Mouse (Mus musculus): ENCODE results near the gene Becn1. TPM values are rescaled to one million over a fixed set of nuclear protein-coding genes. Genes with fewer than 3 reads are reported as not detected.

Gene Becn1
- total and polyA plus RNA-seq, 2 experiments from 2014 or later, result 95.3 to 145 TPM

GRCm38 (mm10) chr11:101253613-101254389, 48.3 kb downstream of the Becn1 start, which contains the start of gene Vps25:
TSS of gene Vps25 (plus strand) at chr11:101253707.
- no peaks in the 10 kb centered on the region for H3K9me3 ChIP-seq (ENCODE audit: low read length)
- H3K4me2 ChIP-seq (ENCODE audit: low read depth, low read length), result peak within 1 kb of the TSS; percentile 97
- TF ChIP-seq CTCF (IDR thresholded peaks at IDR 0.05; ENCODE audit: low read depth), result peak; percentile 32; the same call in 1 of the 2 replicates
- DNase-seq (ENCODE audit: low spot score), result peak; percentile 93
- peak; percentile 92 for ATAC-seq
- peak within 1 kb of the TSS; percentile 62 for H3K4me3 ChIP-seq (ENCODE audit: low read length)
- peak within 1 kb of the TSS; percentile 86 for H3K27ac ChIP-seq
- H3K36me3 ChIP-seq (ENCODE audit: insufficient read depth, low read length), result peaks cover 9% of the 10 kb centered on the region; the same call in 1 of the 2 replicates
- H3K4me1 ChIP-seq (ENCODE audit: insufficient read depth, low read length), result peaks cover 10% of the 10 kb centered on the region
- H3K27me3 ChIP-seq (ENCODE audit: insufficient read depth, low read length), result no peaks in the 10 kb centered on the region
- WGBS, result under 1% methylated on average over 40 of the region's 40 CpGs
- peak within 1 kb of the TSS; percentile 71 for H3K9ac ChIP-seq (replicated peaks; ENCODE audit: low read length)

- 10% methylated on average over 7 of the region's 7 CpGs for WGBS
- ATAC-seq (no peak), DNase-seq (ENCODE audit: low spot score) (no peak)
- TF ChIP-seq CTCF (IDR thresholded peaks at IDR 0.05; ENCODE audit: low read depth), result no peak
- Histone ChIP-seq H3K4me2 (ENCODE audit: low read depth, low read length) (peak overlapping the region; percentile 97), H3K27me3 (ENCODE audit: insufficient read depth, low read length) (no peaks in the 10 kb centered on the region), H3K36me3 (ENCODE audit: insufficient read depth, low read length) (0 out of 2 replicates have a peak, but pooled peaks cover 3% of the 10 kb centered on the region), H3K4me1 (ENCODE audit: insufficient read depth, low read length) (peaks cover 10% of the 10 kb centered on the region), H3K9ac (replicated peaks; ENCODE audit: low read length) (peak overlapping the region; percentile 71), H3K27ac (peak overlapping the region; percentile 86; the same call in 1 of the 2 replicates), H3K4me3 (ENCODE audit: low read length) (peak overlapping the region; percentile 62), H3K9me3 (ENCODE audit: low read length) (no peaks in the 10 kb centered on the region)
Observed at GRCm38 (mm10) chr11:101252941-101253340, 49.1 kb downstream of the Becn1 start.

GRCm38 (mm10) chr11:101251031-101251430, 51.1 kb downstream of the Becn1 start:
- no peak overlapping the region for H3K27ac ChIP-seq
- peaks cover 14% of the 10 kb centered on the region for H3K4me1 ChIP-seq (ENCODE audit: insufficient read depth, low read length)
- no peaks in the 10 kb centered on the region for H3K27me3 ChIP-seq (ENCODE audit: insufficient read depth, low read length)
- WGBS, result 66% methylated on average over 2 of the region's 2 CpGs
- no peak overlapping the region for H3K9ac ChIP-seq (replicated peaks; ENCODE audit: low read length)
- H3K4me2 ChIP-seq (ENCODE audit: low read depth, low read length), result no peak overlapping the region
- H3K36me3 ChIP-seq (ENCODE audit: insufficient read depth, low read length), result no peaks in the 10 kb centered on the region
- DNase-seq (ENCODE audit: low spot score) (no peak), ATAC-seq (no peak)
- H3K4me3 ChIP-seq (ENCODE audit: low read length), result no peak overlapping the region
- TF ChIP-seq CTCF (IDR thresholded peaks at IDR 0.05; ENCODE audit: low read depth), result no peak
- H3K9me3 ChIP-seq (ENCODE audit: low read length), result no peaks in the 10 kb centered on the region

GRCm38 (mm10) chr11:101248258-101248994, 53.7 kb downstream of the Becn1 start:
- no peak overlapping the region for H3K4me3 ChIP-seq (ENCODE audit: low read length)
- 31% methylated on average over 14 of the region's 14 CpGs for WGBS
- 0 out of 2 replicates have a peak overlapping the region, but pooled peaks have one; percentile 4 for H3K4me2 ChIP-seq (ENCODE audit: low read depth, low read length)
- peak; percentile 67 for TF ChIP-seq CTCF (IDR thresholded peaks at IDR 0.05; ENCODE audit: low read depth)
- H3K9ac ChIP-seq (replicated peaks; ENCODE audit: low read length), result no peak overlapping the region
- no peaks in the 10 kb centered on the region for H3K9me3 ChIP-seq (ENCODE audit: low read length)
- no peak for ATAC-seq
- H3K4me1 ChIP-seq (ENCODE audit: insufficient read depth, low read length), result peaks cover 8% of the 10 kb centered on the region
- peak; percentile 81 for DNase-seq (ENCODE audit: low spot score)
- no peaks in the 10 kb centered on the region for H3K36me3 ChIP-seq (ENCODE audit: insufficient read depth, low read length)
- H3K27ac ChIP-seq, result peak overlapping the region; percentile 41; the same call in 1 of the 2 replicates
- H3K27me3 ChIP-seq (ENCODE audit: insufficient read depth, low read length), result no peaks in the 10 kb centered on the region

- Histone ChIP-seq H3K9ac (replicated peaks; ENCODE audit: low read length) (no peak overlapping the region), H3K36me3 (ENCODE audit: insufficient read depth, low read length) (no peaks in the 10 kb centered on the region), H3K27me3 (ENCODE audit: insufficient read depth, low read length) (no peaks in the 10 kb centered on the region), H3K27ac (peak overlapping the region; percentile 37; the same call in 1 of the 2 replicates), H3K4me3 (ENCODE audit: low read length) (peak overlapping the region; percentile 66; the same call in 1 of the 2 replicates), H3K4me1 (ENCODE audit: insufficient read depth, low read length) (0 out of 2 replicates have a peak, but pooled peaks cover 4% of the 10 kb centered on the region), H3K4me2 (ENCODE audit: low read depth, low read length) (peak overlapping the region; percentile 95), H3K9me3 (ENCODE audit: low read length) (no peaks in the 10 kb centered on the region)
- 83% methylated on average over 6 of the region's 6 CpGs for WGBS
- TF ChIP-seq CTCF (IDR thresholded peaks at IDR 0.05; ENCODE audit: low read depth), result no peak
- DNase-seq (ENCODE audit: low spot score), result no peak
- no peak for ATAC-seq
Observed at GRCm38 (mm10) chr11:101247521-101248030, 54.5 kb downstream of the Becn1 start.

- 4% methylated on average over 7 of the region's 7 CpGs for WGBS
- Histone ChIP-seq H3K36me3 (ENCODE audit: insufficient read depth, low read length) (no peaks in the 10 kb centered on the region), H3K4me3 (ENCODE audit: low read length) (peak overlapping the region; percentile 66), H3K27me3 (ENCODE audit: insufficient read depth, low read length) (no peaks in the 10 kb centered on the region), H3K4me2 (ENCODE audit: low read depth, low read length) (peak overlapping the region; percentile 95), H3K4me1 (ENCODE audit: insufficient read depth, low read length) (0 out of 2 replicates have a peak, but pooled peaks cover 4% of the 10 kb centered on the region), H3K27ac (peak overlapping the region; percentile 64), H3K9me3 (ENCODE audit: low read length) (no peaks in the 10 kb centered on the region), H3K9ac (replicated peaks; ENCODE audit: low read length) (peak overlapping the region; percentile 67)
- ATAC-seq (no peak; the same call in 1 of the 2 replicates), DNase-seq (ENCODE audit: low spot score) (no peak)
- no peak for TF ChIP-seq CTCF (IDR thresholded peaks at IDR 0.05; ENCODE audit: low read depth)
Observed at GRCm38 (mm10) chr11:101246702-101247012, 55.4 kb downstream of the Becn1 start.
